Mouse (Mus musculus) lung, adult 2 months (tissue): Measurements from ENCODE around the gene Gtf2b.

Source experiments
- CTCF ChIP-seq: fragments of 200-500 bp; IDR thresholded peaks from 2 replicates; pipeline ENCODE4 v1.5.1; 2011; ENCODE audit warnings: mild to moderate bottlenecking, low read length, control low read depth; ENCODE audit not compliant: insufficient read depth
- POLR2A ChIP-seq: fragments of 200-500 bp; IDR thresholded peaks from 2 replicates; pipeline ENCODE4 v1.6.1; 2011; ENCODE audit warnings: low read depth, mild to moderate bottlenecking, control low read depth, low read length, borderline replicate concordance; ENCODE audit errors: extremely low read depth

DNA sequence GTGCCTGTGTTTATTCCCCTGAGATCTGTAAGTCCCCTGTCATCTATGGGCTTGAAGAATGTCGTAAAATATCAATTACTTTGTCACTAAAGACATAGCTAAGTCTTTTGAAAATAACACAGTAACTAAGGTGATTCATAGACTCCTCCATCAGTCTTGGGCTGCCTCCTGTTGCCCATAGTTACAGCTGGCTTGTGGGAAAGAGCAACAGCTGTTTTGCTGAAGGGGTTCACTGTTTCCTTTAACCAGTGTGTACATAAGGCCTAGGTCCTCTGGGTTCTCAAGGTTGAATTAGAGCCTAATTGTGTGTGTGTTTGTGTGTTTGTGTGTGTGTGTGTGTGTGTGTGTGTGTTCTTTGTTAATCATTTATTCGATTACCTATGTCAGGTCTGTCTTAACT is 39.4 kb upstream of the Gtf2b start:
- no peak for TF ChIP-seq POLR2A
- TF ChIP-seq CTCF = no peak
